Mouse (Mus musculus) lung, postnatal 0 days (tissue): ENCODE data around the gene Fam114a2.

Source experiments
- CTCF ChIP-seq: IDR thresholded peaks from 2 replicates; pipeline ENCODE4 v1.5.1; 2016; ENCODE audit warnings: antibody characterized with exemption, mild to moderate bottlenecking
- EP300 ChIP-seq: IDR thresholded peaks from 2 replicates; pipeline ENCODE4 v1.6.1; 2016; ENCODE audit warnings: antibody characterized with exemption, mild to moderate bottlenecking, control low read depth

GRCm38 (mm10) chr11:57515218-57515617, 3.2 kb downstream of the Fam114a2 start:
- TF ChIP-seq CTCF: no peak
- TF ChIP-seq EP300: no peak
